Mouse (Mus musculus) hindbrain, embryonic 10.5 days (tissue): ENCODE data around the gene Ltb4r1. TPM values are rescaled to one million over a fixed set of nuclear protein-coding genes. Genes with fewer than 3 reads are reported as not detected.

Experiments used
- DNase-seq: peaks from one replicate; pipeline ENCODE4 v3.0.0-alpha.2; 2017; ENCODE audit warnings: low spot score
- H3K27ac ChIP-seq: fragments of 300-500 bp; sonication (generic); 2 replicates; pipeline ENCODE4 v1.5.1; 2016; ENCODE audit warnings: mild to moderate bottlenecking, moderate library complexity
- H3K27me3 ChIP-seq: fragments of 300-500 bp; sonication (generic); 2 replicates; pipeline ENCODE4 v1.6.1; 2016; ENCODE audit warnings: mild to moderate bottlenecking; ENCODE audit not compliant: poor library complexity, insufficient read depth, severe bottlenecking
- H3K36me3 ChIP-seq: fragments of 300-500 bp; sonication (generic); 2 replicates; pipeline ENCODE4 v1.6.1; 2016; ENCODE audit warnings: mild to moderate bottlenecking, moderate library complexity
- H3K4me1 ChIP-seq: fragments of 300-500 bp; sonication (generic); replicated peaks from 2 replicates; pipeline ENCODE4 v1.6.1; 2016; ENCODE audit warnings: mild to moderate bottlenecking
- H3K4me3 ChIP-seq: fragments of 300-500 bp; sonication (generic); 2 replicates; pipeline ENCODE4 v1.5.1; 2016; ENCODE audit warnings: mild to moderate bottlenecking, moderate library complexity
- H3K9me3 ChIP-seq: fragments of 300-500 bp; sonication (generic); 2 replicates; pipeline ENCODE4 v1.6.1; 2016; ENCODE audit warnings: mild to moderate bottlenecking, moderate library complexity
- WGBS: fragments of 180-500 bp; shearing (Covaris S2); methylation state at CpG from one replicate; pipeline ENCODE4 v1.1.7; 2016; 5-methylcytosine and 5-hydroxymethylcytosine counted together
- polyA plus RNA-seq: library from polyadenylated mRNA; unstranded; fragments of >200 nt; fragmentation: Nextera tagmentation; extraction: Ambion mirVana; gene quantifications from 2 replicates; pipeline ENCODE4 v1.2.1, GENCODE M21; 2016

Gene Ltb4r1
- 0.11 and 0.39 TPM in 2 replicates for polyA plus RNA-seq

- H3K4me3 ChIP-seq: no peak within 1 kb of the TSS
- peaks cover 97% of the 10 kb centered on the region for H3K27me3 ChIP-seq
- H3K27ac ChIP-seq: no peak within 1 kb of the TSS
- H3K4me1 ChIP-seq: peaks cover 30% of the 10 kb centered on the region
- WGBS: 74% methylated on average over 4 of the region's 4 CpGs
- no peak for DNase-seq
- H3K9me3 ChIP-seq: no peaks in the 10 kb centered on the region
- H3K36me3 ChIP-seq: no peaks in the 10 kb centered on the region
These were observed at the start of gene Ltb4r1 for GRCm38 (mm10) chr14:55765696-55766095. Gene Ltb4r1 (plus strand): TSS chr14:55765962.

GRCm38 (mm10) chr14:55716271-55716670 is 49.5 kb upstream of the Ltb4r1 start:
- Histone ChIP-seq H3K9me3 (no peaks in the 10 kb centered on the region), H3K36me3 (peaks cover 45% of the 10 kb centered on the region), H3K27me3 (peaks cover 30% of the 10 kb centered on the region), H3K27ac (no peak overlapping the region), H3K4me3 (no peak overlapping the region), H3K4me1 (peaks cover 17% of the 10 kb centered on the region)
- DNase-seq: no peak
- 91% methylated on average over 6 of the region's 6 CpGs for WGBS

GRCm38 (mm10) chr14:55716884-55717283 is 48.9 kb upstream of the Ltb4r1 start:
- H3K27ac ChIP-seq: no peak overlapping the region
- DNase-seq: no peak
- no peak overlapping the region for H3K4me3 ChIP-seq
- no peaks in the 10 kb centered on the region for H3K9me3 ChIP-seq
- H3K27me3 ChIP-seq: peaks cover 24% of the 10 kb centered on the region
- peaks cover 45% of the 10 kb centered on the region for H3K36me3 ChIP-seq
- peaks cover 22% of the 10 kb centered on the region for H3K4me1 ChIP-seq
- 69% methylated on average over 8 of the region's 8 CpGs for whole genome bisulfite sequencing

- Histone ChIP-seq H3K9me3 (no peaks in the 10 kb centered on the region), H3K4me3 (no peak overlapping the region), H3K27me3 (no peaks in the 10 kb centered on the region), H3K27ac (no peak overlapping the region), H3K36me3 (peaks cover 45% of the 10 kb centered on the region), H3K4me1 (peaks cover 16% of the 10 kb centered on the region)
- WGBS: 90% methylated on average over 6 of the region's 6 CpGs
- DNase-seq: no peak
These were observed 46.0 kb upstream of the Ltb4r1 start for GRCm38 (mm10) chr14:55719737-55720136.

GRCm38 (mm10) chr14:55720666-55721065 is 45.1 kb upstream of the Ltb4r1 start:
- no peaks in the 10 kb centered on the region for H3K9me3 ChIP-seq
- 94% methylated on average over 12 of the region's 12 CpGs for WGBS
- H3K36me3 ChIP-seq: peaks cover 45% of the 10 kb centered on the region
- H3K27ac ChIP-seq: no peak overlapping the region
- H3K27me3 ChIP-seq: no peaks in the 10 kb centered on the region
- DNase-seq: no peak
- H3K4me1 ChIP-seq: peaks cover 16% of the 10 kb centered on the region
- H3K4me3 ChIP-seq: peak overlapping the region; percentile 87; the same call in 1 of the 2 replicates

GRCm38 (mm10) chr14:55721076-55721475 is 44.7 kb upstream of the Ltb4r1 start:
- Histone ChIP-seq H3K4me3 (peak overlapping the region; percentile 87), H3K27ac (no peak overlapping the region), H3K4me1 (peaks cover 16% of the 10 kb centered on the region), H3K36me3 (peaks cover 43% of the 10 kb centered on the region), H3K27me3 (no peaks in the 10 kb centered on the region), H3K9me3 (no peaks in the 10 kb centered on the region)
- DNase-seq: no peak
- 69% methylated on average over 6 of the region's 6 CpGs for WGBS

- WGBS: under 1% methylated on average over 50 of the region's 50 CpGs
- peak; percentile 93 for DNase-seq
- peaks cover 35% of the 10 kb centered on the region for H3K36me3 ChIP-seq
- peaks cover 16% of the 10 kb centered on the region for H3K4me1 ChIP-seq
- peak within 1 kb of the TSS; percentile 87 for H3K4me3 ChIP-seq
- no peaks in the 10 kb centered on the region for H3K9me3 ChIP-seq
- H3K27me3 ChIP-seq: no peaks in the 10 kb centered on the region
- H3K27ac ChIP-seq: peak within 1 kb of the TSS; percentile 94
These were observed 43.9 kb upstream of the Ltb4r1 start, which contains the start of gene Rabggta for GRCm38 (mm10) chr14:55721700-55722437. Gene Rabggta (minus strand): TSS chr14:55722263.

GRCm38 (mm10) chr14:55722438-55722945 is 43.3 kb upstream of the Ltb4r1 start:
- no peaks in the 10 kb centered on the region for H3K9me3 ChIP-seq
- H3K27me3 ChIP-seq: no peaks in the 10 kb centered on the region
- peak overlapping the region; percentile 94 for H3K27ac ChIP-seq
- H3K4me1 ChIP-seq: peaks cover 16% of the 10 kb centered on the region
- H3K4me3 ChIP-seq: peak overlapping the region; percentile 87
- DNase-seq: no peak
- WGBS: 53% methylated on average over 8 of the region's 8 CpGs
- peaks cover 29% of the 10 kb centered on the region for H3K36me3 ChIP-seq

- no peaks in the 10 kb centered on the region for H3K9me3 ChIP-seq
- peaks cover 16% of the 10 kb centered on the region for H3K4me1 ChIP-seq
- peaks cover 20% of the 10 kb centered on the region for H3K36me3 ChIP-seq
- H3K4me3 ChIP-seq: no peak overlapping the region
- H3K27me3 ChIP-seq: no peaks in the 10 kb centered on the region
- DNase-seq: no peak
- WGBS: 93% methylated on average over 7 of the region's 7 CpGs
- no peak overlapping the region for H3K27ac ChIP-seq
These were observed 42.3 kb upstream of the Ltb4r1 start for GRCm38 (mm10) chr14:55723433-55723832.

GRCm38 (mm10) chr14:55724411-55724871 is 41.3 kb upstream of the Ltb4r1 start:
- H3K27me3 ChIP-seq: no peaks in the 10 kb centered on the region
- 69% methylated on average over 8 of the region's 8 CpGs for WGBS
- no peak for DNase-seq
- H3K4me3 ChIP-seq: no peak overlapping the region
- no peaks in the 10 kb centered on the region for H3K9me3 ChIP-seq
- H3K27ac ChIP-seq: no peak overlapping the region
- peaks cover 16% of the 10 kb centered on the region for H3K4me1 ChIP-seq
- H3K36me3 ChIP-seq: peaks cover 10% of the 10 kb centered on the region

GRCm38 (mm10) chr14:55726261-55726660 is 39.5 kb upstream of the Ltb4r1 start:
- Histone ChIP-seq H3K4me1 (peaks cover 12% of the 10 kb centered on the region), H3K36me3 (no peaks in the 10 kb centered on the region), H3K27me3 (no peaks in the 10 kb centered on the region), H3K9me3 (no peaks in the 10 kb centered on the region), H3K4me3 (no peak overlapping the region), H3K27ac (no peak overlapping the region)
- DNase-seq: no peak

- Histone ChIP-seq H3K27me3 (no peaks in the 10 kb centered on the region), H3K27ac (no peak overlapping the region), H3K9me3 (no peaks in the 10 kb centered on the region), H3K4me1 (no peaks in the 10 kb centered on the region), H3K4me3 (no peak overlapping the region), H3K36me3 (no peaks in the 10 kb centered on the region)
- WGBS: 69% methylated on average over 8 of the region's 8 CpGs
- DNase-seq: no peak
These were observed 37.7 kb upstream of the Ltb4r1 start for GRCm38 (mm10) chr14:55727889-55728685.

- Histone ChIP-seq H3K27me3 (0 out of 2 replicates have a peak, but pooled peaks cover 7% of the 10 kb centered on the region), H3K9me3 (no peaks in the 10 kb centered on the region), H3K27ac (no peak overlapping the region), H3K4me3 (no peak overlapping the region), H3K4me1 (no peaks in the 10 kb centered on the region), H3K36me3 (no peaks in the 10 kb centered on the region)
- DNase-seq: no peak
- WGBS: 81% methylated on average over 7 of the region's 7 CpGs
These were observed 35.6 kb upstream of the Ltb4r1 start for GRCm38 (mm10) chr14:55730116-55730515.
